Mouse (Mus musculus) urinary bladder, postnatal 14 days (tissue): ENCODE measurements around the gene BC029722.
"Not testable (repeated sequence)": the region's sequence is repeated elsewhere in the genome, so short reads cannot be mapped to it uniquely, and the experiment has no call there.

Source experiments
- DNase-seq: peaks from one replicate; pipeline ENCODE4 v3.0.0; 2021; ENCODE audit warnings: low spot score

BC029722 gene

DNA sequence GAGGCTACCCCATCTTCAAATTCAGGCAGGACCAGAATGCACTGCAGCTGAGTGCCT, at the start of gene BC029722:
TSS of gene BC029722 (minus strand) at position 35 of the 57 bp plus-strand sequence.
- no peak for DNase-seq

DNA sequence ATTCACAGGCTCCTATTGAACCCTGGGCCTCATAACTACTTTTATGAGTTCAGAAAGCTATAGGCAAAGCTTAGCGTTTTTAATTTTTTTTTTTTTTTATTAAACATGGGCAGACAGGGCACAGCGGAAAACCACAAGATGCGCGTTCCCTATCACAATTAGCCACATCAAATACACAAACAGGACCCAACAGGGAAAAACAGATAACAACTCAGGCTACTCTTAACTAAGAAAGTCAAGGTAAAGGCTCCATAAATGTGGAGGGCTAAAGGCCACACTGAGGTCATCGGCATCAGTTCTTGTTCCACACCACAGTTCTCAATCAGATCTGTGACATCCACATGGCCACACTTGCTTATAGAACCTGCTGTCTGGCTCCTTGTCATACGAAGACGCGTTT, 49.1 kb upstream of the BC029722 start:
- DNase-seq = no peak

DNA sequence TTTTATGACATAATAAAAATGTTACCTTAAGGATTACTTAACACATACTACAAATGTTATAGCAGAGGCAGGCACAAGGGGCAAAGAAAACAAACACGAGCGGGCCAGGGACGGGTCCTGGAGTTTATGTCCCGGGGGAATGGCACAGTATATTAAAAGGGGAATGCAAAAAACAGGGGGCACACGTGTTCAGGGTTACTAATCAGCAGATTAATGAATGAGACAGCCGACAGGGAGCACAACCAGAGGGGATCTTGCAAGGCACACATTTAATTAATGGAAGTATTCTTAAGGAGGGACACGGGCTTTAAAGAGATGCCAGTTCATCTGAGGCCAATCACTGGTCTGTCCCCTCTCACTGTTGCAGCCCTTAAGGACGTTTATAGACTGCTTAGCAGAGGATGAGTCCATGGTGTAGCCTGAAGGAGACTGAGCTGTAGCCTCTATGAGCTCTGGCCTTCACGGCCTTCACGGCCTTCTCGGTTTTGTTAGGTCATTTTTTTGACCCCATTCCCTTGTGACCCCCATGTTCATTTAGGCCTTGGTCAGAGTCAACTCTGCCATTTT, 44.2 kb upstream of the BC029722 start:
- no peak for DNase-seq

DNA sequence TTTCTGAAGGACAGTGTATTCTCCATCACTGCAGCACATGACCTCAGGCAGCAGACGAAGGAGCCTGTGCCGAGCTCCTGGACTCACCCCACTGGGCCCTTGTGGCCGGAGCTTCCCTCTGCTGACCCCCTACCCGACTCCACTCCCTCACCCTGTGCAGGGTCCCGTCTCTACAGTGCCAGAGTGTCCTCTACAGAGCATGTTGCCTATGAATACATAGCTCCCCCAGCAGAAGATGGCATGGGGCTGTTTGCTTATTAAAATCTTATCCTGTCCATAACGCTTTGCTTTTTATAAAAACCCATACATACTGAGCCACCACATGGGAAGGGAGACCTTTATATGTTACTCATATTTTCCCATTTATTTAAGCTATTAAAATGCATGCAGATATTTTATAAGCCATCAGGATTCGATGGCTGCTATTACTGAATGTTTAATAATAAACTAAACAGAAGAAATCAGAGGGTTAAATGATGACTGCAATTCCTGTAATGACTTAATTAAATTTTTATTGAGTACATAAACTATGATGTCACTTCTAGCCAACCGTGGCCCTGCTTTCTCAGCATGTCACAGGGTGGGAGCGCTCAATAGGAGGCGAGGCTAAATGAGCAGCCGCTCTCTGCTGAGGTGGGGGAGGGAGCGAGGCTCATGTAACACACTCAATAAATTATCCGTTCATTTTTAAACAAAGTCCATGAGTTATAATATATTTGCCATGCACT, 43.5 kb upstream of the BC029722 start:
- DNase-seq = peak; percentile 36

DNA sequence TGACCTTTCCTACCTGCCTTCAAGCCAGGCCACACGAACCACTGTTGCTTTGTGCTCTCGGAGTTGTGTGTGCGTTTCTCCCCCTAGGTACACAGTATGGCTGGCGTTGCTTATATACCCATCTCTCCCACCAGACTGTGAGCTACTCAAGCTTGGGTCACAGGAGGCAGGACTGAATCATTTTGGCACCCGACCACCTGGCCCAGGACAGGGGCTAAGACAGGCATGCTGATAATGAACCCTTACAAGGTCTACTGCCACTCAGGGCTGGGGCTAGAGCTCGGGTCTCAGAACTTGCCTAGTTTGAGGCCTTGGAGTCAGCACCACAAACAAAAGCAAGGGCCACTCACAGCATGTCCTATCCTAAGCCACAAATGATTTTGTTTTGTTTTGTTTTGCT, 42.4 kb upstream of the BC029722 start:
- DNase-seq = no peak

DNA sequence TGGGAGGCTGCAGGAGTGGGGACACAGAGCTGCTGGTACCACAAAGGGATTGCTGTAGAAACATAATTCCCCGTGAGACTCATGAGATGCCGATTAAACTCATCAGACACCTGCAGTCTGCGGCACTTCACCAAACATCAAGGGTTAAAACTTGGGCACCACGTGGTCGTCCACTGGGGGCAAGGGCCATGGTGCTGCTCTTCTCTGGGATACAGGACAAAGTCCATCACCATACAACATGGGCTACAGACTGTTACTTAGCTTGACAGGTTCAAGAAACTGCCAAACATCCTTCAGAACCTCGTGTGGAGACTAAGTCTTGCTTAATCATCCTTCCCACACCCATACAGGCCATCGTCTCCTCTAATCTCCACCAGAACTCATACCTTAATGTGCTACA, 40.9 kb upstream of the BC029722 start:
- no peak for DNase-seq

DNA sequence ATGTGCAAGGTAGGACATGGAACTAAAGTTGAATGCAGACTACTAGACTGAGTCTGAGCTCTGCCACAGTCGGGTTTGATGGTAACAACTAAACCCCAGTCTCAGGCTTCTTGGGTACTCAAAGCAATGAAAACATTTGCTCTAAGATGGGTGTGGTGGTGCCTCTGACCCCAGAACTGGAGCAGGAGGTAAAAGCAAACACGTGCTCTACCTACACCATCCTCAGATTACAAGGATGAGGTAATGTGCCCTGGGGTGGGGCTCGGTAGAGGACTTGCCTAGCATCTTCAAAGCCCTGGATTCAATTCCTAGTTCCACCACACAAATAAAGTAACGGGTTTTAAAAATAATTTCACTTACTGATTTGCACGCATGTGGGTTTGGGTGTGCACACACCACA, 33.3 kb upstream of the BC029722 start:
- DNase-seq = no peak

DNA sequence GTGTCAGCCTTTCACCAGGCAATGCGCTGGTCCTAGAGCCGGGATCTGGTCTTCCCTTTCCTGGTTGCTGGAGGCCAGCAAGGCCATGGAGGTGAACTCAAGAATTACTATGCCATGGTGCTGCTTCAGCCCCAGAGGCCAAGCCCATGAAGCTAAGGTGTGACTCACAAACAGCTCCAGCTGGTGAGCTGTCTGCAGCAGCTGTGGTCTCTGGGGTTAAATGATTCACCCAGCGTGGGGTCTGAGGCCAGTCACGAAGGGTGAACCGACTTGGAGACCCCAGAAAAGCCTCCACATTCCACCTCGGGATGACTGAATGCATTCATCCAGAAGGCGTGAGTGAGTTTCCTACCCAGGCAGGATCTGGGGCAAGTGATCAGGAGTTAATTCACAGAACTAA, 30.9 kb upstream of the BC029722 start:
- no peak for DNase-seq

DNA sequence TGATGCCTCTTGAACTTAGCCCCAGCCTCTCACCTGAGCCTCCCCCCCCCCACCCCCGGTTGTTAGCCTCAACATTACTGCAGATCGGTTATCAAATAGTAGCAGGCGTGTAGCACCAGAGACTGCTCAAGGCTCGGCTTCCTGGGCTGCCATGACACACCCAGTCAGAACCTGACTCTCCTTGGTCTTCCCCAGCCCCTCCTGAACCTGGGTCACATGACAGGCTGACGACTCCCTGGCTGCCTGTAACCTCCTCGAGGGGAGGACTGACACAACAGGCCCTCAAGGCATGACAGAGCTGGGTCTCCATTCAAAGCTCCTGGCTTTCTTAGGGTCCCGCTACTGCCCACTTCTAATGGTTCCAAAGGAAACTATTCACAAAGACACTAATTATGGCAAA, 30.2 kb upstream of the BC029722 start:
- DNase-seq = no peak

DNA sequence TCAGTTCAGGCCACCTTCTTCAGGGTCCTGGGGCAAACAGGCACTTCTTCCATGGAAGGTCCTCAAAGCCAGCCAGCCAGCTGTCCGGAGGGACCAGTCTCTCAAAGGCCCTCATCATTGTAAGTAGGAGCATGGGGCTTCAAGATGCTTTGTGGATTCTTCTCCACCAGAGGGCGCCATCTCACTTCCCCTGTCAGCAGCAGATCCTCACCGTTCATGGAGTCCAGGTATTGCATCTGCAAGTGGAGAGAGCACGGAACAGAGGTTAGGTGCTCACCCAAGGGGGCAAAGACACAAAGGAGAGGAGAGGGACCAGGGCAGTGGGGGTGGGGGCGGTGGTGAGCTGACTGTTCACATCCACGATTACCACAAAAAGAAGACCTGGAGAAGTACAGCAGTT, 29.1 kb upstream of the BC029722 start:
- peak; percentile 83 for DNase-seq

DNA sequence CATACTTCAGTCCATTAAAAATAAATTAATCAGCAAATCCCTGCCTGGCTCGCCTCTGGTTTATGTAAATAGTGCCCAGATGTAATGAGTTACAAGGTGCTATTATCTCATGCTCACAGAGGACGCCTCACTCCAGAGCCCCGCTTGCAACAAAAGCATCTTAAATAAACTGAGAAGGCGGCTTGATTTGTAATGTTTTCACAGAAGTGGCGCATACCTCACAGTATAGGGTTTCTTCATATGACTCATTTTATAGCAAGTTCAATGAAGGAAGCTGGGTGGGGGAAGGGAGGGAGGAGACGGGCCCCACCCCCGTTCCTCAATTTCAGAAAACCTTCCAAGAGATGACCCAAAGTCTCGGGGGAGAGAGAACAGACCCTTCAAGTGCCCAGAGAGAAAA, 27.7 kb upstream of the BC029722 start:
- no peak for DNase-seq

DNA sequence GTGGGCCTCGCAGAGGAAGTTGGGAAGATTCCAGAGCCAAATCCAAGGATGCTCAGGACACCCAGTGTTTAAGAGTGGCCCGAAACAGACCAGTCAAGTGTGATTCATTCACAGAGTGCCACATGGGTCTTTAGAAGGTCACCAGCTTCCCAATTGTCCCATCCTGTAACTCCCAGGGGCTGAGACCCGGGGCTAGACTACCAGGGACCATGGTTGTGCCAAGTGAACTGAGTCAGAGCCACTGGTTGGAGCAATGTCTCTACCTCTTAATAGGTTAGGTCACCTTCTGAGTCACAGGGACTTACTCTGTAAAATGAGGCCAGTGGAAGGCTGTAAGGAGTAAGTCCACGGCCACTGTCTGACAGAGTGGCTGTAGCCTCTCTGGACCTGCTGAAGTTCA, 19.7 kb upstream of the BC029722 start:
- DNase-seq = no peak

DNA sequence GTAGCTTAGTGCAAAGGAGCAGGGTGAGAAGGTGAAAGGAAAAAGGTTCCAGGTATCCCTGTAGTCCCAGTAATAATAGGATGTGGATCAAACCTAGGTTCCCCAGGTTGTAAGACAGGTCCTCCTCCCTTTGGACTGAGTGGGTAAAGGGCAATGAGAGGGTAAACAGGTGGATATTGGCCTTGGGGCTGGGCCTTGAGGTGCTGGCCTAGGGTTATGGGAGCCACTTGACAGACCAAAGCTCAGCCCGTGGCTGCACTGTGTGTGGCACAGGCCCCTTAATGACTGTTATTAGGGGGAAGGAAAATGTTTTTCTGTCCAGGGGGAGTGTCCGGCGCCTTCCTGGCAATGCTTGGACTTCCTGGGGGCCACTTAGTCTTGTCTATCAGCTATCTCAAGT, 18.7 kb upstream of the BC029722 start:
- DNase-seq = no peak

DNA sequence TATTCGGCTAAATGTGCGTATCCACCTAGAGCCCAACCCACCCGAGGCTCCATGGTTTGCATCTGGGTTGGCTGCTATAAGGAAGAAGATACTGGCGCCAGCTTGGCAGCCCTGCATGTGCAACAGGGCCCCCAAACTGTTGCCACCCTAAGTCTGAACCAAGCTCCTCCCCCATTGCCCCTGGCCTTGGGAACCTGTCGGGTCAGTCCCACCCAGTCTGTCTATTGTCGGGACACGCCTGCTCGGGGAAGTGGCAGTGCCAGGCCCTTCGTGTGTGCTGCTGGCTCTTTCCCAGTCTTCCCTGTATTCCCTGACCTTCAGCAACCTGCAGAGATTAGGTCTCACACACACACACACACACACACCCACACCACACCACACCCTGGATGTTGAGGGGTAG, 15.5 kb upstream of the BC029722 start, which contains the start of gene Fam83c:
TSS of gene Fam83c (minus strand) at position 123 of the 400 bp plus-strand sequence.
- peak; percentile 43 for DNase-seq

DNA sequence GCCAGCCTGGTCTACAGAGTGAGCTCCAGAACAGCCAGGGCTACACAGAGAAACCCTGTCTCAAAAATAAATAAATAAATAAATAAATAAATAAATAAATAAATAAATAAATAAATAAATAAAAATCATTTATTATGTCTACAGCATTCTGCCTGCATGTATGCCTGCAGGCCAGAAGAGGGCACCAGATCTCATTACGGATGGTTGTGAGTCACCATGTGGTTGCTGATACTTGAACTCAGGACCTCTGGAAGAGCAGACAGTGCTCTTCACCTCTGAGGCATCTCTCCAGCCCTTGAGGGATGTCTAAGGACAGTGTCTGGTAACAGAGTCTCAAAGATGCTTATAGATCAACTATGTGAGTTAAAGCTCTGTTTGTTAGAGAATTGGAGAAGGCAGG, 12.9 kb upstream of the BC029722 start:
- not testable (repeated sequence) for DNase-seq

DNA sequence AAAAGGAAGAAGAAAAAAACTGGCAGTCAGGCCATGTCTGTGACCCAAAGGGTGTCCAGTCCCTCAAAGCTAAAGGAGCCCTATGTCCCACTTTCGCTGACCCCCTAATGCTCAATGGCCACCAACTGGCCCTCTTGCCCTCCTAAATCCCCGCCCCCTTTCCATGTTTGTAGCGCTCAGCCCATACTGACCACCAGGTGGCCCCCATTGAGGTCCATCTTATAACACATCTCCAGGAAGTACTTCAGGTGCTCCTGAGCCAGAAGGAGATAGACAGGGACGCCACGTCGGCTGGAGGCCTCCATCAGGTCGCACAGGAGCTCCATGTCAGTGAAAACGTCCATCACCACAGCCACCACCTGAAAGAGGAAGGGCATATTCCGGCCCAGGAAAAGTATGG, 12.1 kb upstream of the BC029722 start:
- no peak for DNase-seq

DNA sequence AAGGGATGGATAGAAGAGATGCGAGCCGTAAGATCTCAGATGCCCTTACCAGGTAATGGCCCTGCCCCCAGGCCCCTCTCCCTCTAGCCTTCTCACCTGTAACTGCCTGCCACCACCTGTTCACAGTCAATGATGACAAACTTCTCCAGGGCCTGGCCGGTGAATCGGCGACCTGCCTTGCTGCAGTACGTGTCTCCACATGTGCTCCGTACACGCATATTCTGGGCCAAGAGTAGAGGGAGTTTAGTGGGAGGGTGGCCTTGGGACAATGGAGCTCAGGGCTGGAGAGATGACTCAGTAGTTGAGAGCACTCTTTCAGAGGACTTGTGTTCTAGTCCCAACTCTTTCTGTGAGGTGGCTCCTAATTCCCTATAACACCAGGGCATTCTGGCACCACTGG, 11.6 kb upstream of the BC029722 start:
- peak; percentile 63 for DNase-seq

DNA sequence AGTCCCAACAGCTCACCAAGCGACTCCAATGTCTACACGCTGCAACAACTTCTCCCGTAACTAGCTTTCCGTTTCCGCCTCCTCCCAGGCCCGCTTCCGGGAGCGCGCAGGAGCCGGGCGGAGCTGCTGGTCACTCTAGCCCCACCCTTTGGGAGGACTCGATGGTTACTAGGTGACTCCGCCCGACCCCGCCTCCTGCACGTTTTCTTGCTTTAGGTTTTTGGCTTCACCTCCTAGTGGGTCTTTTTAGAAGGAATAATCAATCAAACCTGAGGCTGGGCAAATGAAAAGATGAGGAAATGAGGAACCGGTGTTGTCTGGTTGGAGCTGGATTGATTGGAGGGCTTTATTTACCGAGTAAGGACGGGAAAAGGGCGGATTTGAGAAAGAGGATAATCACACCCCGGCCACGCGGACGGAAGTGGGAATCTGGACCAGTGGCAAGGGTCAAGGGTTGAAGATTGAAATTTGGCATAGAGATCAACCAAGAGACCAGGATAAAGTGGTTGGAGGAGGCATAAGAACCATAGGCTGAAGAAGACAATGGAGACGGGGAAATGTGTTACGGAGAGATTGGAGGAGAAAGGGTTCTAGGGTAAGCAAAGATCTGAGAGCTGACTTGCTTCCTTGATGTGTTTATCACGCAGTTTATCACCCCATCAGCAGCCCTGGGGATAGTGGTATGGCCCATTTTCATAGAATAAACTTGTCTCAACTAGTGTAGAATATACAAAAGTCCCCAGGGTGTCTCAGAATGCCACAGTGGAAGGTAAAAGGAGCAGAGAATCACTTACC, 7.6 kb upstream of the BC029722 start, which contains the start of gene Eif6:
TSS of gene Eif6 (minus strand) at position 296 of the 795 bp plus-strand sequence.
- DNase-seq = peak; percentile 91

DNA sequence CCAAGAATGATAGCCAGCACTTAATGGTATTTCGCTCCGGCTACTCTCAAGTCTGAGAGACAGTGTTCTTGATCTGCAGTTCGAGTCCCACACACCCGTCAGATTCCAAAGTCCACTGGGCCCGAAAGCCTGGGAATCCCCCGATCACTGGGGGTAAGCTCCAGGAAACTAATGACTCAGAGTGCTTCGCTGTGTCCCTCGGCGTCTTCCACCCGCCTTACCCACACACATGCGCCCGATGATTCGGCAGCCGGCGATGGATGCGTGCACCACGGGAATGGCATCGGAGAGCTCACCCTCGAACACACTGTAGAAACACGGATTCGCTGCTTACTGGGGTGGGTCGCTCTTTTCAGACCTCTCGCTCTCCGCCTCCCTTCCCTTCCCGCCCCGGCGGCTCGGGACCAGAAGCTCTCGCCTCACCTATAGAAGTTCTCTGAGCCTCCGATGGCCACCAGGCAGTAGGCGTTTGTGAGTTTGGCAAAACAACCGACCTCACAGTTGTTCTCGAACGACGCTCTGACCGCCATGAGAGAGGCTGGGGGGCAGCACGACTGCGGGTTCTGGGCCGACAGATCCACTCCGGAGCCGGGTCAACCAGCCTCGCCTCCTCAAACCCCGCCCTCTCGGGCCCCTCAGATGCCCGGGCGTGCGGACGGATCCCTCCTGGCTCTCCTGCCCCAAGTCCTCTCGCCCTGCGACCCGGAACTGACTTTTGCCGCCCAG, 6.8 kb upstream of the BC029722 start:
- DNase-seq = no peak

DNA sequence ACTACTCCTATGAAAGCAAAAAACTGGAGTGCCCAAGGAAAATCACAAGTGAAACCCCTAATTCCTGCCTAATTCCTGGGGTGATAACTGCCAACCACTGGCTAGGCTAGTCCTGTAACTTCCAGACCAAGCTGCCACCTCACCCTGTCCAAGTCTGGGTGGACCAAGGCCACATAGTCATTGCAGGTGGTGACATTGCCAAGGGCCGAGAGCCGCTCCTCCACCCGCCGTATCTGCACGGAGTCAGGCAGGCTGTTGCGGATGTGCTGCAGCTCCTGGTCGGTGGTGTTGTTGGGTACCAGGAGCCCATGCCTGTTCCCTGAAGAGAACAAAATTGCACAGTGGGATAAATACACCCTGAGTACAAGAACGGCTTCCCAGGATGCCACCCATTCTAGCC, 4.5 kb upstream of the BC029722 start:
- DNase-seq = no peak

DNA sequence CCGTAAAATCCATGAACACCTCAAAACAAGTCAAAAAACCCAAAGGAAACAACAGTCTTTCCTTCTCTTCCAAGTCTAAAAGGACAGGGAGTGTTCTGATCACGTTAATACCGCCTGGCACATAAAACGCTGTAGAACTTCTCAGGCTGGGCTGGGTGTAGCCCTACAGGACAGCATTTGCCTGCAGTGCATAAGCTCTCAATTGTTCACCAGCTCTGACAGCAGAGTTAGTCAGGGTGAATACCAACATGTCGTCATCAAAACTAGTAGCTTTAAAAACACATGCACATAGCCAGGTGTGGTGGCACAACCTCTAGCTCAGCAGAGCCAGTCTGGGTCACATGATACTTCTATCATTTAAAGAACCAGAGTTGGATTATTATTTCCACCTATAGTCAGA, 1.6 kb upstream of the BC029722 start:
- DNase-seq = no peak

DNA sequence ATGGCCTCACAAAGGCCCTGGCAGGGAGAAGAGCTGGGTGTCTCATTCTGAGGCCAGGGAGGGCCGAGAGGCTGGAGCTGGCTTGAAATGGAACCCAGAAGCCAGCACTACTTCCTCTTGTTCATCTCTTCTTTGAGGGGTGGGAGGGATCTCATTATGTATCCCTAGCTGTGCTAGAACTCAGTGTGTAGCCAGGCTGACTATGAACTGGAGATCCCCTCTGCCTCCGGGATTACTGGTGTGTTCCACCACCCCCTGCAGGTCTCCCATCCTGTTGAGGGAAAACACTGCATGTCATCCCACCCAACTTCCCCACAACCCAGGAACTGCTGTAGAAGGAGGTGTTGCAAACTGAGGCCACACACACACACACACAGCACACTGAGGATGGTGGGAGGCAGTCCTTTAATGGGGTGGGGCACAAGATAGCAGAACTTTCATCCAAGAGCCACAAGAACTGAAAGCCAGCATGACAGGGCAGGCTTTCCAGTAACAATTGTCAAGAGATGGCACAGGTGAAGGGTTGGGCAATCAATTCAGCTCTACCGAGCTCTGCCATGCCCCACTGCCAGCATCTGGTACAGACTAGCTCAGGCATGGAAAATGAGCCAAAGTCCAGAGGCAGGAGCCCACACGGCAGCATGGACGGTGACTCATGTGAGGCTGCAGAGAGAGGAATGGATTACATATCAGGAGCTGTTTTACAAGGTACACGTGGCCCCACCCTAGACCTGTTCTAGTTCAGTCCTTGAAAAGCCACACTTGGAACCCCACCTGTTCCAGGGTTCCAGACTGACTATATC, 424 bp upstream of the BC029722 start:
- peak; percentile 37 for DNase-seq
